Mouse (Mus musculus): ENCODE results near the gene Cfap74. TPM values are rescaled to one million over a fixed set of nuclear protein-coding genes. Genes with fewer than 3 reads are reported as not detected.

The Cfap74 gene
- polyA plus RNA-seq, 1 experiment from 2014 or later = 4.7 TPM

GRCm38 (mm10) chr4:155490990-155491504 is 82.1 kb downstream of the Cfap74 start, which contains the start of gene Gnb1:
TSS of gene Gnb1 (plus strand) at chr4:155491361.
- Histone ChIP-seq H3K9ac (peak within 1 kb of the TSS; percentile 100), H3K4me2 (replicated peaks) (peak within 1 kb of the TSS; percentile 77), H3K4me1 (peaks cover 42% of the 10 kb centered on the region), H3K27me3 (replicated peaks) (no peaks in the 10 kb centered on the region), H3K4me3 (peak within 1 kb of the TSS; percentile 100), H3K9me3 (no peaks in the 10 kb centered on the region), H3K36me3 (no peaks in the 10 kb centered on the region), H3K27ac (peak within 1 kb of the TSS; percentile 85)
- ATAC-seq (ENCODE audit: low FRiP score, low read depth) = peak; percentile 81
- WGBS = 0% methylated on average over 41 of the region's 60 CpGs

DNA sequence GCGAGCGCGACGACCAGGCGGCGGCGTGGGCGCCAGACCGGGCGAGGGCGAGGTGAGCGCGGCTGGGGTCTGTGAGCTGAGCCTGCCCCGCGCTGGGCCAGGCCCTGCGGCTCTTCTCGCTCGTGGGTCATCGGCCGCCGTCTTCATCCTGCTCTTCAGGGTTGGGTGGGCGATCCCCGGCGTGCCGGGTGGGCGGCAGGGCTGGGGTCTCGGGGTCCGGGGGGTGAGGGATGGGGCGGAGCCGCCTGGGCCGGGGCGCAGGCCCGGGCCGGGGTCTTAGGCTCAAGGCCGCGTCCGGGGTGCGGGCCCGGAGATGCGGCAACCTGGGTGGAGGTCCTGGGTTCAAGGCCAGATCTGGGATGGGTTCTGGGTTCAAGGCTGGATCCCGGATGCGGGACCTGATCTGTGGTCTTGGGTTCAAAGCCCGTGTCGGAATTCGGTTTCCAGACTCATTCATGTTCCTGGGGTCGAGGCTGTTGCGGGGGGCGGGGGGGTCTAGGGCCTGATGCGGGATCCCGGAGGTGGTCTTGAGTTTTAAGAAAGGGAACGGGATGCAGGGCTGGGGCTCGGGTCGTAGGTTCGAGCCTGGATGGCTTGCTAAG is 82.6 kb downstream of the Cfap74 start:
- H3K4me1 ChIP-seq = peaks cover 42% of the 10 kb centered on the region
- peak overlapping the region; percentile 100 for H3K4me3 ChIP-seq
- WGBS = under 1% methylated on average over 52 of the region's 54 CpGs
- no peaks in the 10 kb centered on the region for H3K9me3 ChIP-seq
- peak; percentile 56 for ATAC-seq (ENCODE audit: low FRiP score, low read depth)
- H3K4me2 ChIP-seq (replicated peaks) = peak overlapping the region; percentile 77
- no peaks in the 10 kb centered on the region for H3K27me3 ChIP-seq (replicated peaks)
- H3K36me3 ChIP-seq = no peaks in the 10 kb centered on the region
- H3K27ac ChIP-seq = peak overlapping the region; percentile 85
- peak overlapping the region; percentile 100 for H3K9ac ChIP-seq

DNA sequence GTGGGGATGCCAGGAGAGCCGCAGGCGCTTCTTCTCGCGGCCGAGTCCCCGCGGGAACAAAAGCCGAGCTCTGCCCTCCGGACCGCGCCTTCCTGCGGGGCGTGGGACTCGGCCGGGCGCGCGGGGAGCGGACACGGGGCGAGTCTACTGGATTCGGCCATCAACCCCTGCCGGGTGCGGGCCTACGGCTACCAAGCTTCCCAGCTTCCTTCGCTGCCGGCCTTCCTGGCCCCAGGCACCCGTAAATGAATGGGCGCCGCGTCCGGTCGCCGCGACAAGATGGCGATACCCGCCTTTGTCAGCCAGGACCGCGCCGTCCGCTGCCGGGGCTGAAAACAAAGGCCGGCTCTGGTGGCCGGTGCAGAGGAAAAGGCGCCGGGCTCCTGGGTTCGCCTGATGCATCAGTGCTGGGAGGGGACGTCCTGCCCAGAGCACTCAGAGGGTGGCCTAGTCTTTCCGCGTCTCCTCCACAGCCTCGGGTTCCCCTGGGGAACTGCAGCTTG is 83.2 kb downstream of the Cfap74 start:
- WGBS = under 1% methylated on average over 51 of the region's 51 CpGs
- peak; percentile 34; the same call in 1 of the 2 replicates for ATAC-seq (ENCODE audit: low FRiP score, low read depth)
- no peaks in the 10 kb centered on the region for H3K9me3 ChIP-seq
- peak overlapping the region; percentile 100 for H3K9ac ChIP-seq
- H3K36me3 ChIP-seq = no peaks in the 10 kb centered on the region
- no peaks in the 10 kb centered on the region for H3K27me3 ChIP-seq (replicated peaks)
- H3K4me3 ChIP-seq = peak overlapping the region; percentile 100
- peaks cover 42% of the 10 kb centered on the region for H3K4me1 ChIP-seq
- peak overlapping the region; percentile 77 for H3K4me2 ChIP-seq (replicated peaks)
- H3K27ac ChIP-seq = peak overlapping the region; percentile 85

GRCm38 (mm10) chr4:155494891-155495290 is 85.9 kb downstream of the Cfap74 start:
- 81% methylated on average over 4 of the region's 4 CpGs for WGBS
- H3K4me2 ChIP-seq (replicated peaks) = peak overlapping the region; percentile 77
- no peaks in the 10 kb centered on the region for H3K27me3 ChIP-seq (replicated peaks)
- no peak for ATAC-seq (ENCODE audit: low FRiP score, low read depth)
- H3K4me1 ChIP-seq = peaks cover 28% of the 10 kb centered on the region
- H3K4me3 ChIP-seq = no peak overlapping the region
- no peaks in the 10 kb centered on the region for H3K9me3 ChIP-seq
- H3K36me3 ChIP-seq = no peaks in the 10 kb centered on the region
- 0 out of 2 replicates have a peak overlapping the region, but pooled peaks have one; percentile 17 for H3K9ac ChIP-seq
- H3K27ac ChIP-seq = no peak overlapping the region

- Histone ChIP-seq H3K4me3 (no peak overlapping the region), H3K9ac (no peak overlapping the region), H3K27ac (no peak overlapping the region), H3K9me3 (no peaks in the 10 kb centered on the region), H3K27me3 (replicated peaks) (no peaks in the 10 kb centered on the region), H3K4me2 (replicated peaks) (no peak overlapping the region), H3K4me1 (peaks cover 20% of the 10 kb centered on the region), H3K36me3 (peaks cover 5% of the 10 kb centered on the region; the same call in 1 of the 2 replicates)
- ATAC-seq (ENCODE audit: low FRiP score, low read depth) = no peak
- WGBS = 88% methylated on average over 3 of the region's 3 CpGs
Observed at GRCm38 (mm10) chr4:155497963-155498362, 89.0 kb downstream of the Cfap74 start.

- Histone ChIP-seq H3K36me3 (peaks cover 5% of the 10 kb centered on the region; the same call in 1 of the 2 replicates), H3K4me3 (no peak overlapping the region), H3K9ac (no peak overlapping the region), H3K27me3 (replicated peaks) (no peaks in the 10 kb centered on the region), H3K4me2 (replicated peaks) (no peak overlapping the region), H3K27ac (no peak overlapping the region), H3K9me3 (no peaks in the 10 kb centered on the region), H3K4me1 (peaks cover 8% of the 10 kb centered on the region; the same call in 1 of the 2 replicates)
- no peak for ATAC-seq (ENCODE audit: low FRiP score, low read depth)
- WGBS = 68% methylated on average over 2 of the region's 2 CpGs
Observed at GRCm38 (mm10) chr4:155501126-155501525, 92.1 kb downstream of the Cfap74 start.

DNA sequence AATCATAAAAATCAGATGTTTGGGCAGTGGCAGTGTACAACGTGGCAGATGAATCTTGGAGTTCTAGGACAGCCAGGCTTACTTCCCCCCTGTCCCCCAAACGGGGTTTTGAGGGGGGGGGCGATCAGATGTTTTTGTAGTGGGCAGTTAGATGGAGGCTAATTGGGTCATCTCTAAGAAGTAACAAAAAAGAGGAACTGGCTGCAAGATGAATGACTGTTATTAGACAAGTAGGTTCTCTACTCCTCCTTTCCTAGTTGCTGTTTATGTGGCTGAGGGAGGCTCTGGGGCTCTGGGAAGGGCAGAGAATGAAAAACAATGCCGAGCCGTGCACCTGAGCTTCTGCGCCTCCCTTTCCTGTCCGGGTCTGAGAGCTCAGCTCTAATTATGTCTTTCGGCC is 96.1 kb downstream of the Cfap74 start:
- Histone ChIP-seq H3K27me3 (replicated peaks) (no peaks in the 10 kb centered on the region), H3K36me3 (peaks cover 5% of the 10 kb centered on the region; the same call in 1 of the 2 replicates), H3K27ac (no peak overlapping the region), H3K9me3 (no peaks in the 10 kb centered on the region), H3K9ac (no peak overlapping the region), H3K4me2 (replicated peaks) (no peak overlapping the region), H3K4me3 (no peak overlapping the region), H3K4me1 (peaks cover 8% of the 10 kb centered on the region; the same call in 1 of the 2 replicates)
- 62% methylated on average over 8 of the region's 8 CpGs for WGBS
- ATAC-seq (ENCODE audit: low FRiP score, low read depth) = no peak

GRCm38 (mm10) chr4:155505671-155506295 is 96.8 kb downstream of the Cfap74 start:
- Histone ChIP-seq H3K36me3 (peaks cover 5% of the 10 kb centered on the region; the same call in 1 of the 2 replicates), H3K9me3 (no peaks in the 10 kb centered on the region), H3K9ac (no peak overlapping the region), H3K27ac (no peak overlapping the region), H3K4me1 (peaks cover 8% of the 10 kb centered on the region; the same call in 1 of the 2 replicates), H3K27me3 (replicated peaks) (no peaks in the 10 kb centered on the region), H3K4me2 (replicated peaks) (no peak overlapping the region), H3K4me3 (no peak overlapping the region)
- 85% methylated on average over 5 of the region's 5 CpGs for WGBS
- ATAC-seq (ENCODE audit: low FRiP score, low read depth) = no peak

DNA sequence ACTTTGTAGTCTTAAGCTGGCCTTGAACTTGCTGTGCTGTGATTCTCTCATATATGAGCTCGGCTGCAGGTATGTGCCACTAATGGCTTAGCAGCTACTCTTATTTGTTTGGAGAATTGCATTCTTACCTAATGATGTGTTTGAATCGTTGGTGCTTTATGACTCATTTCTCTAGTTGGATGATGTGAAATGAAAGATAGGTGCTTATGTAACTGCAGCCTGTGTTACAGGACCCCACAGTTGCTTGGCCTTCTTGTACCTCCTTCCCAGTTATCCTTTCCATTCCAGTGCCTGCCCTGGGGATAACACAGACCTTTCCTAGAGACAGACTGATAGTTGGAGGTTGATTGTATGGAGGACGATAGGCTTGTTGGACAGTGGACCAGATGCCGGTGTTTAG is 99.6 kb downstream of the Cfap74 start:
- H3K4me1 ChIP-seq = peaks cover 8% of the 10 kb centered on the region; the same call in 1 of the 2 replicates
- 94% methylated on average over 4 of the region's 4 CpGs for WGBS
- H3K4me2 ChIP-seq (replicated peaks) = no peak overlapping the region
- no peak overlapping the region for H3K27ac ChIP-seq
- H3K9me3 ChIP-seq = no peaks in the 10 kb centered on the region
- no peak for ATAC-seq (ENCODE audit: low FRiP score, low read depth)
- no peak overlapping the region for H3K9ac ChIP-seq
- H3K36me3 ChIP-seq = no peaks in the 10 kb centered on the region
- H3K4me3 ChIP-seq = no peak overlapping the region
- no peaks in the 10 kb centered on the region for H3K27me3 ChIP-seq (replicated peaks)

DNA sequence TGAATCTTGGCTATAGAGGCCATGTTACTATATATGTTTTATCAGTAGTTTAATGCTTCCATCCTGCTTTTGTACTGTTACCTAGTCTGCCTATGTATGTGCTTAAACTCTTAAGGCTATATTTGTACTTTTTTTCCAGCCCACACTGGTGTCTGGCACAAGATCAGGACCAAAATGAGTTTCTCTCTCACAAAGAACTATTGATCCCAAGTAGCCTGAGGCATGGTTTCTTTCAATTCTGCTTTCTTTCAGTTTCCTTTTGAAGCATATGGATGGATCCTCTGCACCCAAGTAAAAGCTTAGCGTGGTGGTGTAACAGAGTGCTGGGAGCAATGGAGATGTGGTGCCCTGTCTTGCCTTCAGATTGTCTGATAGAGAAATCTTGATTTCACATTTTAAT is 102.0 kb downstream of the Cfap74 start:
- Histone ChIP-seq H3K4me1 (no peaks in the 10 kb centered on the region), H3K4me3 (no peak overlapping the region), H3K27me3 (replicated peaks) (no peaks in the 10 kb centered on the region), H3K4me2 (replicated peaks) (no peak overlapping the region), H3K9ac (no peak overlapping the region), H3K9me3 (no peaks in the 10 kb centered on the region), H3K36me3 (no peaks in the 10 kb centered on the region; the same call in 1 of the 2 replicates), H3K27ac (no peak overlapping the region)
- ATAC-seq (ENCODE audit: low FRiP score, low read depth) = no peak
- 87% methylated on average over 1 of the region's 1 CpGs for WGBS

GRCm38 (mm10) chr4:155514810-155515209 is 105.8 kb downstream of the Cfap74 start:
- Histone ChIP-seq H3K9ac (no peak overlapping the region), H3K9me3 (no peaks in the 10 kb centered on the region), H3K4me3 (no peak overlapping the region), H3K27ac (no peak overlapping the region), H3K4me1 (no peaks in the 10 kb centered on the region), H3K27me3 (replicated peaks) (no peaks in the 10 kb centered on the region), H3K4me2 (replicated peaks) (no peak overlapping the region), H3K36me3 (no peaks in the 10 kb centered on the region; the same call in none of the 2 replicates)
- no peak for ATAC-seq (ENCODE audit: low FRiP score, low read depth)
- 84% methylated on average over 2 of the region's 2 CpGs for WGBS

All from neural tube, embryonic 12.5 days (tissue).